Mouse (Mus musculus): ENCODE measurements around the gene Josd2. TPM values are rescaled to one million over a fixed set of nuclear protein-coding genes. Genes with fewer than 3 reads are reported as not detected.

The Josd2 gene
- total RNA-seq (2023), result 14.6 and 17.8 TPM in 2 replicates

DNA sequence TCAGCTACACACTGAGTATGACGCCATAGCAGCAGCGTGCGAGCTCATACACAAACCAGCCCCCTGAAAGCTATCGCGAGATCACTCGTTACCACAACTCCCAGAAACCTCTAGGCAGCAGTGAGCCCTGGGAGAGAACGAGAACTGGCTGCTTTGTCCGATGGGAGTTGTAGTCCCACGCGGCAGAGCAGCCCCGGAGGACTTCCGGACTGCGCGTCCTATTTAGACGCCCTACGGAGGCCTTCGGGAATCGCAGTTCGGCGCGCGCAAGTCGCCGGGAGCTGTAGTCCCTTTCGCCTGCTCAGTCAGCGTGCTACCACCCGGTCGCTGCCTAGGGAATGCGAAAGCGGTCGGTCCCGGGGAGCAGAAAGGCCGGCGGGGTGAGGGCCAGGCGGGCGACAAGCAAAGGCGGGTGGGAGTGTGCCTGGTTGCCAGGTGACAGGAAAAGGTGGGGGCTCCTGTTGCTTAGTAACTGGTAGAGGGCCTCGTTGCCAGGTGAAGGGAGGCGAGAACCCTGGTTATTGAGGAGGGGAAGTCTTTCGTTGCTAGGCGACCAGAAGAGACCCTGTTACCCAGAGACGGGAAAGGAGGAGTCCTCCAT is at the start of gene Josd2:
Gene Josd2, plus strand, starts transcription at position 170 of the 601 bp plus-strand sequence.

GRCm38 (mm10) chr7:44428968-44429521 is 38.7 kb upstream of the Josd2 start, which contains the start of gene Lrrc4b:
TSS of gene Lrrc4b (plus strand) at chr7:44429018.

DNA sequence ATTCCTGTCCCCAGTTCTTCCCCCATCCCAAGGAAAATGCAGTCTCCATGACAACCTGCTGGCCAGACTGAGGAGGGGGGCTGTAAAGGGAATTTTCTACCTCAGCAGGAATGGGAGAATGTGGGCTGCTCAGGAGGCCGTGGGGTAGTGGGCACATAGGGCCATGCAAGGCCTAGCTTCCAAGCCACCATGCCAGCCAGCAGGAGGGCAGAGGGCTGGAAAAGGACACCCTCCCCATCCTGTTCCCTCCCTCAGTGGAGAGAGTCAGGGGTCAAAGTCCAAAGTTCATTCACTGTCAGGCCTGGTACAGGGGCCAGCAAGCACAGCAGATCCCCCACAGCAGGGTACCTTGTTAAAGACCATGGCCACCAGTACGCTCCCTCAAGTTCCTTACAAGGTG is 2.7 kb upstream of the Josd2 start, which contains the start of gene Aspdh:
Gene Aspdh, plus strand, starts transcription at position 281 of the 400 bp plus-strand sequence.

GRCm38 (mm10) chr7:44495992-44496770 is 28.4 kb downstream of the Josd2 start, which contains the start of the genes Emc10 and Fam71e1:
TSS of gene Emc10 (minus strand) at chr7:44496529.
TSS of gene Fam71e1 (plus strand) at chr7:44496581.

Other genes starting within 250 kb of the Josd2 start
- not detected in 2 replicates for gene Klk1, start 242.6 kb upstream of the Josd2 start, total RNA-seq (2023)
- not detected in 2 replicates for gene Gm36864, start 231.8 kb upstream of the Josd2 start, total RNA-seq (2023)
- gene 1700028J19Rik, start 221.3 kb upstream of the Josd2 start, total RNA-seq (2023), result 1.9 and 3.0 TPM in 2 replicates
- gene 2410002F23Rik, start 221.3 kb upstream of the Josd2 start, total RNA-seq (2023), result 19.9 and 27.3 TPM in 2 replicates
- gene Acp4, start 210.6 kb upstream of the Josd2 start, total RNA-seq (2023), result not detected in 2 replicates
- not detected in 2 replicates for gene Gm15517, start 206.5 kb upstream of the Josd2 start, total RNA-seq (2023)
- 0.29 and 0.51 TPM in 2 replicates for gene Clec11a, start 161.1 kb upstream of the Josd2 start, total RNA-seq (2023)
- gene Shank1, start 157.7 kb upstream of the Josd2 start, total RNA-seq (2023), result 0.32 and 0.34 TPM in 2 replicates
- 0.41 TPM in 1 of 2 replicates, not detected in the other for gene Syt3, start 83.9 kb upstream of the Josd2 start, total RNA-seq (2023)
- gene 1700008O03Rik, start 82.2 kb upstream of the Josd2 start, total RNA-seq (2023), result not detected in 2 replicates
- gene Lrrc4b, start 39.0 kb upstream of the Josd2 start, total RNA-seq (2023), result not detected in 2 replicates
- not detected in 2 replicates for gene Aspdh, start 2.6 kb upstream of the Josd2 start, total RNA-seq (2023)
- 23.0 and 29.1 TPM in 2 replicates for gene Emc10, start 28.5 kb downstream of the Josd2 start, total RNA-seq (2023)
- gene Fam71e1, start 28.6 kb downstream of the Josd2 start, total RNA-seq (2023), result 1.5 and 3.9 TPM in 2 replicates
- gene Mybpc2, start 56.7 kb downstream of the Josd2 start, total RNA-seq (2023), result 0.41 and 0.88 TPM in 2 replicates
- 2.8 and 6.0 TPM in 2 replicates for gene Spib, start 64.1 kb downstream of the Josd2 start, total RNA-seq (2023)
- gene Pold1, start 80.9 kb downstream of the Josd2 start, total RNA-seq (2023), result 38.8 and 52.2 TPM in 2 replicates
- 406 and 408 TPM in 2 replicates for gene Nr1h2, start 86.0 kb downstream of the Josd2 start, total RNA-seq (2023)
- 124 and 134 TPM in 2 replicates for gene Napsa, start 104.4 kb downstream of the Josd2 start, total RNA-seq (2023)
- 0.73 and 1.1 TPM in 2 replicates for gene Kcnc3, start 122.7 kb downstream of the Josd2 start, total RNA-seq (2023)
- not detected in 2 replicates for gene Myh14, start 202.9 kb downstream of the Josd2 start, total RNA-seq (2023)
- not detected in 2 replicates for gene Izumo2, start 240.8 kb downstream of the Josd2 start, total RNA-seq (2023)